In genomic region chr5:120696057-120696743, GRCm38 (mm10) we compare ENCODE assay signal across 15 mouse cellular contexts. TPM values are rescaled to one million over a fixed set of nuclear protein-coding genes. Genes with fewer than 3 reads are reported as not detected.
DNase-seq lines count a peak whose midpoint lies in the region; ATAC-seq and TF ChIP-seq lines count a peak whose summit lies in the region.
"Had no signal": no experiment of that assay in that cellular context is flagged by ENCODE, and none has a peak within 500 bp of the region (broad histone marks: within the 10 kb centered on the region; RNA-seq: fewer than 3 reads in every experiment).

No protein-coding gene starts in this region.

- peaks cover 32% of the 10 kb centered on the region for H3K36me3 ChIP-seq in midbrain, embryonic 14.5 days (ENCODE audit: control insufficient read depth, insufficient read depth, low read length)
- H3K36me3 ChIP-seq in midbrain, embryonic 11.5 days (ENCODE audit: control insufficient read depth, insufficient read depth, low read length) = no peaks in the 10 kb centered on the region
- H3K36me3 ChIP-seq in MEL (ENCODE audit: control insufficient read depth in 1 of 2, insufficient read depth in 2 of 2, low read length in 2 of 2) = no peaks in the 10 kb centered on the region

- DNase-seq in cerebellum, adult 11 months = peak; percentile 8
- DNase-seq in midbrain, embryonic 14.5 days = peak; percentile 55
- no peak for DNase-seq in midbrain, embryonic 11.5 days (ENCODE audit: low spot score, missing footprints)
- no peak for DNase-seq in MEL (ENCODE audit: low read depth, low spot score)
- peak; percentile 65 for DNase-seq in naive thymus-derived CD4-positive, alpha-beta T cell, adult 2 months (ENCODE audit: low read depth)
- no peak for DNase-seq in gastrocnemius, adult 18-20 months (ENCODE audit: low spot score)
- DNase-seq: cerebellum, postnatal 36 days; heart, adult 2 months; heart, postnatal 14 days; kidney, postnatal 4 days; lung, postnatal 10 days; right cerebral cortex, postnatal 14 days had no signal

- no peak overlapping the region for H3K27ac ChIP-seq in midbrain, embryonic 14.5 days (replicated peaks; ENCODE audit: low read depth, low read length)
- H3K27ac ChIP-seq in midbrain, embryonic 11.5 days (ENCODE audit: low read depth, low read length) = no peak overlapping the region
- no peak overlapping the region for H3K27ac ChIP-seq in MEL (ENCODE audit: control insufficient read depth, low read depth, low read length)
- H3K27ac ChIP-seq: heart, adult 2 months had no signal

- TF ChIP-seq RAD21 in MEL (IDR thresholded peaks at IDR 0.05; ENCODE audit: low read depth, low read length) = no peak

- no peak overlapping the region for H3K4me2 ChIP-seq in midbrain, embryonic 14.5 days (ENCODE audit: low read length)
- no peak overlapping the region for H3K4me2 ChIP-seq in midbrain, embryonic 11.5 days

- H3K9ac ChIP-seq in midbrain, embryonic 14.5 days (replicated peaks; ENCODE audit: low read length) = no peak overlapping the region
- H3K9ac ChIP-seq in midbrain, embryonic 11.5 days (ENCODE audit: low read length) = no peak overlapping the region
- H3K9ac ChIP-seq in MEL (ENCODE audit: control insufficient read depth, low read depth, low read length, poor library complexity, severe bottlenecking) = no peak overlapping the region

- no peak for TF ChIP-seq EP300 in MEL (IDR thresholded peaks at IDR 0.05; ENCODE audit: low read depth in 1 of 2, low read length in 2 of 2)

- TF ChIP-seq CTCF in MEL (IDR thresholded peaks at IDR 0.05 in 2 of 3, conservative IDR thresholded peaks at IDR 0.05 in 1 of 3; ENCODE audit: control insufficient read depth in 1 of 3, insufficient read depth in 1 of 3, low read depth in 2 of 3, low read length in 3 of 3, poor library complexity in 1 of 3, severe bottlenecking in 1 of 3) = no peak

- H3K4me1 ChIP-seq in midbrain, embryonic 14.5 days (ENCODE audit: control insufficient read depth, insufficient read depth, low read length) = peaks cover 12% of the 10 kb centered on the region
- peaks cover 4% of the 10 kb centered on the region; the same call in 1 of the 2 replicates for H3K4me1 ChIP-seq in midbrain, embryonic 11.5 days (ENCODE audit: control insufficient read depth, insufficient read depth, low read length)
- no peaks in the 10 kb centered on the region for H3K4me1 ChIP-seq in MEL (ENCODE audit: control insufficient read depth in 1 of 2, insufficient read depth in 2 of 2, low read length in 2 of 2)

- no peaks in the 10 kb centered on the region for H3K9me3 ChIP-seq in midbrain, embryonic 14.5 days (ENCODE audit: control insufficient read depth, low read length)
- no peaks in the 10 kb centered on the region for H3K9me3 ChIP-seq in midbrain, embryonic 11.5 days (ENCODE audit: control insufficient read depth, low read length)
- H3K9me3 ChIP-seq in MEL (replicated peaks; ENCODE audit: insufficient read depth, low read length) = no peaks in the 10 kb centered on the region

- no peaks in the 10 kb centered on the region for H3K79me2 ChIP-seq in MEL (ENCODE audit: control insufficient read depth, insufficient read depth, low read length, poor library complexity)

- 79% methylated on average over 16 of the region's 16 CpGs for WGBS in midbrain, embryonic 14.5 days
- 76% methylated on average over 16 of the region's 16 CpGs for WGBS in midbrain, embryonic 11.5 days

- no peak for ATAC-seq in cerebellum, adult (ENCODE audit: insufficient number of reproducible peaks, low FRiP score, low TSS enrichment)
- ATAC-seq in midbrain, embryonic 14.5 days (ENCODE audit: low FRiP score, low TSS enrichment) = no peak
- no peak for ATAC-seq in midbrain, embryonic 11.5 days (ENCODE audit: low FRiP score)
- no peak for ATAC-seq in inflammation-experienced regulatory T-cells, adult 6 months
- ATAC-seq: intestine, embryonic 16.5 days had no signal

- no peak for TF ChIP-seq POLR2A in MEL (IDR thresholded peaks at IDR 0.05; ENCODE audit: control insufficient read depth in 1 of 2, insufficient read depth in 1 of 2, low read depth in 1 of 2, low read length in 2 of 2, poor library complexity in 1 of 2)

- H3K27me3 ChIP-seq in midbrain, embryonic 14.5 days (ENCODE audit: control insufficient read depth, insufficient read depth, low read length) = peaks cover 24% of the 10 kb centered on the region
- H3K27me3 ChIP-seq in midbrain, embryonic 11.5 days (ENCODE audit: control insufficient read depth, insufficient read depth, low read length) = peaks cover 34% of the 10 kb centered on the region
- H3K27me3 ChIP-seq in MEL (ENCODE audit: control insufficient read depth in 1 of 2, insufficient read depth in 2 of 2, low read length in 2 of 2) = no peaks in the 10 kb centered on the region

- no peak overlapping the region for H3K4me3 ChIP-seq in midbrain, embryonic 14.5 days (replicated peaks; ENCODE audit: low read depth, low read length)
- H3K4me3 ChIP-seq in midbrain, embryonic 11.5 days (ENCODE audit: low read depth, low read length) = no peak overlapping the region
- H3K4me3 ChIP-seq in MEL (ENCODE audit: control insufficient read depth in 1 of 2, insufficient read depth in 1 of 2, low read depth in 2 of 2, low read length in 2 of 2) = no peak overlapping the region
- H3K4me3 ChIP-seq: heart, adult 2 months had no signal

TF ChIP-seq in MEL, 35 proteins besides CTCF, POLR2A, EP300 and RAD21:
- TF ChIP-seq MXI1 (IDR thresholded peaks at IDR 0.05; ENCODE audit: low read depth, low read length) = no peak
- peak; percentile 83 for TF ChIP-seq USF1 (IDR thresholded peaks at IDR 0.05; ENCODE audit: low read depth, low read length)
- TF ChIP-seq CHD2 (IDR thresholded peaks at IDR 0.05; ENCODE audit: low read length) = no peak
- TF ChIP-seq POLR2AphosphoS2 (IDR thresholded peaks at IDR 0.05; ENCODE audit: low read length) = no peak
- no peak for TF ChIP-seq SIN3A (IDR thresholded peaks at IDR 0.05; ENCODE audit: low read length)
- TF ChIP-seq GABPA (IDR thresholded peaks at IDR 0.05; ENCODE audit: low read depth, low read length) = no peak
- TF ChIP-seq NELFE (IDR thresholded peaks at IDR 0.05; ENCODE audit: low read depth, low read length) = no peak
- TF ChIP-seq BHLHE40 (IDR thresholded peaks at IDR 0.05; ENCODE audit: borderline replicate concordance, low read depth, low read length) = no peak
- no peak for TF ChIP-seq SMC3 (IDR thresholded peaks at IDR 0.05; ENCODE audit: low read depth, low read length)
- TF ChIP-seq MAFK (IDR thresholded peaks at IDR 0.05; ENCODE audit: borderline replicate concordance, low read depth, low read length) = no peak
- no peak for TF ChIP-seq ZMIZ1 (IDR thresholded peaks at IDR 0.05; ENCODE audit: low read depth, low read length)
- peak in 1 of 2 experiments; percentile 82; a peak in 2 of 4 replicates for TF ChIP-seq USF2 (IDR thresholded peaks at IDR 0.05; ENCODE audit: borderline replicate concordance in 1 of 2, insufficient read depth in 1 of 2, low read depth in 1 of 2, low read length in 2 of 2)
- no peak for TF ChIP-seq UBTF (IDR thresholded peaks at IDR 0.05; ENCODE audit: borderline replicate concordance, insufficient read depth, low read depth, low read length)
- TF ChIP-seq E2F4 (IDR thresholded peaks at IDR 0.05; ENCODE audit: borderline replicate concordance, low read depth, low read length) = no peak
- TF ChIP-seq MYB (IDR thresholded peaks at IDR 0.05; ENCODE audit: low read depth, low read length) = no peak

RNA-seq across cellular contexts. Expression of gene Dtx1, which starts 15.5 kb away (rescaled TPM):
- 50.0 and 61.4 TPM in 2 replicates for polyA plus RNA-seq in midbrain, embryonic 14.5 days (2014; fragmentation: Nextera tagmentation; extraction: Ambion mirVana)
- 5.1 and 5.2 TPM in 2 replicates for polyA plus RNA-seq in midbrain, embryonic 11.5 days (2014; fragmentation: Nextera tagmentation; extraction: Ambion mirVana)
- 0.12 and 0.13 TPM in 2 replicates for total RNA-seq in MEL (2012; rRNA removed)
- polyA plus RNA-seq in MEL (2012; ENCODE audit: insufficient read depth in 1 of 2, insufficient read length in 2 of 2, low read depth in 1 of 2, low replicate concordance in 2 of 2, missing spikeins in 1 of 2) = under 1 TPM in 1 of 2 experiments, not detected in 1; 0.63 TPM
- under 1 TPM; 0.41 to 0.74 TPM for total RNA-seq in gastrocnemius, adult 18-20 months (2021)
- 10 to 100 TPM; 41.0 to 52.7 (median 49.6) TPM for polyA plus RNA-seq in inflammation-experienced regulatory T-cells, adult 6 months (2017; shearing (Covaris generic))

RNA-seq across cellular contexts. Expression of gene Rasal1, which starts 47.6 kb away (rescaled TPM):
- 0.84 and 1.3 TPM in 2 replicates for polyA plus RNA-seq in midbrain, embryonic 14.5 days (2014; fragmentation: Nextera tagmentation; extraction: Ambion mirVana)
- polyA plus RNA-seq in midbrain, embryonic 11.5 days (2014; fragmentation: Nextera tagmentation; extraction: Ambion mirVana) = 0.14 TPM in 1 of 2 replicates, not detected in the other
- total RNA-seq in MEL (2012; rRNA removed) = 0.26 and 0.69 TPM in 2 replicates
- 1 to 10 TPM in 1 of 2 experiments, not detected in 1; 4.5 TPM for polyA plus RNA-seq in MEL (2012; ENCODE audit: insufficient read depth in 1 of 2, insufficient read length in 2 of 2, low read depth in 1 of 2, low replicate concordance in 2 of 2, missing spikeins in 1 of 2)
- not detected for total RNA-seq in gastrocnemius, adult 18-20 months (2021)
- polyA plus RNA-seq in inflammation-experienced regulatory T-cells, adult 6 months (2017; shearing (Covaris generic)) = 1 to 10 TPM; 6.8 to 9.7 (median 6.8) TPM
- total RNA-seq: heart, adult 2 months had no signal

RNA-seq across cellular contexts. Expression of gene Oas2, which starts 53.5 kb away (rescaled TPM):
- polyA plus RNA-seq in midbrain, embryonic 14.5 days (2014; fragmentation: Nextera tagmentation; extraction: Ambion mirVana) = 0.43 TPM in 1 of 2 replicates, not detected in the other
- 0.05 and 0.33 TPM in 2 replicates for polyA plus RNA-seq in midbrain, embryonic 11.5 days (2014; fragmentation: Nextera tagmentation; extraction: Ambion mirVana)
- total RNA-seq in MEL (2012; rRNA removed) = 0.49 and 0.96 TPM in 2 replicates
- polyA plus RNA-seq in MEL (2012; ENCODE audit: insufficient read depth in 1 of 2, insufficient read length in 2 of 2, low read depth in 1 of 2, low replicate concordance in 2 of 2, missing spikeins in 1 of 2) = 1 to 10 TPM in 1 of 2 experiments, not detected in 1; 5.2 TPM
- total RNA-seq in gastrocnemius, adult 18-20 months (2021) = under 1 TPM; 0.19 to 0.25 TPM
- 1 to 10 TPM in 1 of 3 experiments, under 1 TPM in 2; 0.71 to 2.2 (median 0.95) TPM for polyA plus RNA-seq in inflammation-experienced regulatory T-cells, adult 6 months (2017; shearing (Covaris generic))

Comparison
In these comparisons a context has a peak if more than half of its experiments do, and no peak if none do; other contexts are left out.
1. DNase-seq: peak in cerebellum, adult 11 months (single experiment), midbrain, embryonic 14.5 days (single experiment) and naive thymus-derived CD4-positive, alpha-beta T cell, adult 2 months (single experiment); none in midbrain, embryonic 11.5 days (single experiment), MEL (single experiment) and gastrocnemius, adult 18-20 months (single experiment).